Comparison of ENCODE assay signal across 31 mouse cellular contexts in the genomic region with DNA sequence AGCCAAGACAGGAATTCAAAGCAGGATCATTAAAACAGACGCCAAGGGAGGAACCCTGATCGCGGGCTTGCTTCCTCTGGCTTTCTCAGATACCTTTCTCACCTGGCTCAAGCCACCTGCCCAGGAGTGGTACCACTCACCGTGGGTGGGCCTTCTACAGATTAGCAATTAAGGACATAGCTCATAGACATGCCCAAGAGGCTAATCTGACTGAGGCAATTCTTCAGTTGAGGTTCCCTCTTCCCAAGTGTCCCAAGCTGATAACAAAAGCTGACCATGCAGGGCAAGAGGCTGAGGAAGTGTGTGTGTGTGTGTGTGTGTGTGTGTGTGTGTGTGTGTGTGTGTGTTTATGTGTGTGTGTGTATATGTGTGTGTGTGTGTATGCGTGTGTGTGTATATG. TPM values are rescaled to one million over a fixed set of nuclear protein-coding genes. Genes with fewer than 3 reads are reported as not detected.
A peak's percentile ranks its signal among the peaks of the same experiment; 100 is the strongest.
DNase-seq lines count a peak whose midpoint lies in the region; ATAC-seq and TF ChIP-seq lines count a peak whose summit lies in the region.
"Had no signal": no experiment of that assay in that cellular context is flagged by ENCODE, and none has a peak within 500 bp of the region (broad histone marks: within the 10 kb centered on the region; RNA-seq: fewer than 3 reads in every experiment).

No protein-coding gene starts in this region.

- no peak overlapping the region for H3K4me2 ChIP-seq in forebrain, embryonic 15.5 days (replicated peaks)
- no peak overlapping the region for H3K4me2 ChIP-seq in forebrain, embryonic 11.5 days (ENCODE audit: low read depth, low read length, severe bottlenecking)
- no peak overlapping the region for H3K4me2 ChIP-seq in liver, postnatal 0 days (ENCODE audit: low read depth, low read length)
- H3K4me2 ChIP-seq: embryonic facial prominence, embryonic 13.5 days; forebrain, embryonic 12.5 days; heart, embryonic 13.5 days; kidney, embryonic 15.5 days; limb, embryonic 13.5 days; lung, embryonic 14.5 days; midbrain, embryonic 11.5 days had no signal

- no peak overlapping the region for H3K4me3 ChIP-seq in forebrain, embryonic 15.5 days
- no peak overlapping the region for H3K4me3 ChIP-seq in forebrain, embryonic 11.5 days (ENCODE audit: low read depth, low read length)
- H3K4me3 ChIP-seq in liver, postnatal 0 days (ENCODE audit: low read depth, low read length), result no peak overlapping the region
- H3K4me3 ChIP-seq: embryonic facial prominence, embryonic 13.5 days; forebrain, embryonic 12.5 days; heart, embryonic 13.5 days; kidney, embryonic 15.5 days; layer of hippocampus, adult 2 months; limb, embryonic 13.5 days had no signal

- no peak for ATAC-seq in forebrain, embryonic 15.5 days (replicated peaks)
- ATAC-seq in forebrain, embryonic 11.5 days (replicated peaks; ENCODE audit: low FRiP score), result no peak
- ATAC-seq in liver, postnatal 0 days, result no peak
- ATAC-seq in megakaryocyte progenitor cell, adult 5-6 weeks (replicated peaks; ENCODE audit: poor library complexity), result peak; percentile 64
- ATAC-seq in cerebellum, adult (ENCODE audit: insufficient number of reproducible peaks, low FRiP score, low TSS enrichment), result no peak
- ATAC-seq: hindbrain, embryonic 16.5 days; midbrain, embryonic 16.5 days; Patski had no signal

- WGBS in forebrain, embryonic 15.5 days, result 62% methylated on average over 5 of the region's 5 CpGs
- WGBS in forebrain, embryonic 11.5 days, result 90% methylated on average over 5 of the region's 5 CpGs
- WGBS in liver, postnatal 0 days (ENCODE audit: insufficient replicate concordance), result 76% methylated on average over 5 of the region's 5 CpGs

- DNase-seq in forebrain, embryonic 11.5 days (ENCODE audit: low spot score), result no peak
- peak; percentile 44 for DNase-seq in liver
- no peak for DNase-seq in liver, postnatal 0 days
- no peak for DNase-seq in ovary, postnatal 10 days (ENCODE audit: low spot score)
- DNase-seq: adrenal gland, postnatal 14 days; cerebellum, adult 18-20 months; cerebellum, postnatal 10 days; gastrocnemius, postnatal 36 days; heart, adult 18-20 months; heart, postnatal 14 days; kidney, adult 18-20 months; kidney, postnatal 25 days; lung, embryonic 14.5 days; lung, postnatal 14 days; right cerebral cortex, postnatal 14 days; thymus, postnatal 14 days had no signal

- no peaks in the 10 kb centered on the region for H3K36me3 ChIP-seq in forebrain, embryonic 15.5 days
- no peaks in the 10 kb centered on the region for H3K36me3 ChIP-seq in forebrain, embryonic 11.5 days (ENCODE audit: control insufficient read depth, insufficient read depth, low read length)
- H3K36me3 ChIP-seq in liver, postnatal 0 days (replicated peaks; ENCODE audit: insufficient read depth, low read length), result no peaks in the 10 kb centered on the region
- H3K36me3 ChIP-seq: embryonic facial prominence, embryonic 13.5 days; forebrain, embryonic 12.5 days; G1E; heart, embryonic 13.5 days; kidney, embryonic 15.5 days; limb, embryonic 13.5 days had no signal

- TF ChIP-seq EP300 in liver, postnatal 0 days (IDR thresholded peaks at IDR 0.05; ENCODE audit: low read depth), result no peak

- peak overlapping the region; percentile 53 for H3K27ac ChIP-seq in forebrain, embryonic 15.5 days (replicated peaks)
- no peak overlapping the region for H3K27ac ChIP-seq in forebrain, embryonic 11.5 days (ENCODE audit: low read depth, low read length)
- H3K27ac ChIP-seq in liver, postnatal 0 days (ENCODE audit: low read depth), result no peak overlapping the region
- H3K27ac ChIP-seq: embryonic facial prominence, embryonic 13.5 days; forebrain, embryonic 12.5 days; heart, embryonic 13.5 days; kidney, embryonic 15.5 days; layer of hippocampus, adult 2 months; limb, embryonic 13.5 days had no signal

- peaks cover 17% of the 10 kb centered on the region for H3K4me1 ChIP-seq in forebrain, embryonic 15.5 days
- no peaks in the 10 kb centered on the region for H3K4me1 ChIP-seq in forebrain, embryonic 11.5 days (replicated peaks; ENCODE audit: control insufficient read depth, insufficient read depth, low read length)
- peaks cover 12% of the 10 kb centered on the region; the same call in 1 of the 2 replicates for H3K4me1 ChIP-seq in liver, postnatal 0 days (ENCODE audit: insufficient read depth)
- H3K4me1 ChIP-seq: kidney, embryonic 15.5 days had no signal

- no peaks in the 10 kb centered on the region for H3K9me3 ChIP-seq in forebrain, embryonic 15.5 days
- H3K9me3 ChIP-seq in forebrain, embryonic 11.5 days (ENCODE audit: control insufficient read depth, low read length), result no peaks in the 10 kb centered on the region
- H3K9me3 ChIP-seq in liver, postnatal 0 days (ENCODE audit: low read length), result no peaks in the 10 kb centered on the region
- H3K9me3 ChIP-seq: embryonic facial prominence, embryonic 13.5 days; forebrain, embryonic 12.5 days; G1E; heart, embryonic 13.5 days; kidney, embryonic 15.5 days; limb, embryonic 13.5 days had no signal

- TF ChIP-seq CTCF in liver, postnatal 0 days (IDR thresholded peaks at IDR 0.05; ENCODE audit: low read depth), result no peak

- H3K9ac ChIP-seq in forebrain, embryonic 15.5 days (replicated peaks), result no peak overlapping the region
- no peak overlapping the region for H3K9ac ChIP-seq in forebrain, embryonic 11.5 days (ENCODE audit: low read length)
- H3K9ac ChIP-seq in liver, postnatal 0 days (replicated peaks), result no peak overlapping the region
- H3K9ac ChIP-seq: embryonic facial prominence, embryonic 13.5 days; forebrain, embryonic 12.5 days; heart, embryonic 13.5 days; kidney, embryonic 15.5 days; limb, embryonic 13.5 days; lung, embryonic 14.5 days had no signal

- no peaks in the 10 kb centered on the region for H3K27me3 ChIP-seq in forebrain, embryonic 15.5 days
- H3K27me3 ChIP-seq in forebrain, embryonic 11.5 days (ENCODE audit: control insufficient read depth, insufficient read depth, low read length), result no peaks in the 10 kb centered on the region
- H3K27me3 ChIP-seq in liver, postnatal 0 days (ENCODE audit: insufficient read depth, low read length), result no peaks in the 10 kb centered on the region
- H3K27me3 ChIP-seq: embryonic facial prominence, embryonic 13.5 days; forebrain, embryonic 12.5 days; heart, embryonic 13.5 days; kidney, embryonic 15.5 days; limb, embryonic 13.5 days; Patski had no signal

RNA-seq across cellular contexts. Expression of a gene that starts 31.4 kb away (rescaled TPM):
- 1.2 and 1.9 TPM in 2 replicates for polyA plus RNA-seq in forebrain, embryonic 15.5 days (2015; fragmentation: Nextera tagmentation; extraction: Ambion mirVana)
- 0.13 and 0.15 TPM in 2 replicates for polyA plus RNA-seq in forebrain, embryonic 11.5 days (2014; fragmentation: Nextera tagmentation; extraction: Ambion mirVana)
- 0.48 and 0.56 TPM in 2 replicates for polyA plus RNA-seq in liver, postnatal 0 days (2015; fragmentation: Nextera tagmentation; extraction: Ambion mirVana)
- not detected in 2 replicates for total RNA-seq in megakaryocyte progenitor cell, adult 5-6 weeks (2015)
- total RNA-seq in megakaryocyte progenitor cell, adult 5-6 weeks (2017), result not detected in 2 replicates
- total RNA-seq: common myeloid progenitor, adult 5-6 weeks; G1E had no signal
- polyA plus RNA-seq: G1E had no signal

RNA-seq across cellular contexts. Expression of a gene that starts 31.4 kb away (rescaled TPM):
- 2.2 and 3.1 TPM in 2 replicates for polyA plus RNA-seq in forebrain, embryonic 15.5 days (2015; fragmentation: Nextera tagmentation; extraction: Ambion mirVana)
- 0.43 and 0.53 TPM in 2 replicates for polyA plus RNA-seq in forebrain, embryonic 11.5 days (2014; fragmentation: Nextera tagmentation; extraction: Ambion mirVana)
- 0.49 and 0.72 TPM in 2 replicates for polyA plus RNA-seq in liver, postnatal 0 days (2015; fragmentation: Nextera tagmentation; extraction: Ambion mirVana)
- total RNA-seq in megakaryocyte progenitor cell, adult 5-6 weeks (2015), result not detected in 2 replicates
- not detected in 2 replicates for total RNA-seq in megakaryocyte progenitor cell, adult 5-6 weeks (2017)
- total RNA-seq: common myeloid progenitor, adult 5-6 weeks; G1E had no signal
- polyA plus RNA-seq: G1E had no signal

RNA-seq across cellular contexts. Expression of a gene that starts 38.9 kb away (rescaled TPM):
- polyA plus RNA-seq in forebrain, embryonic 15.5 days (2015; fragmentation: Nextera tagmentation; extraction: Ambion mirVana), result 1.0 and 1.5 TPM in 2 replicates
- 0.64 and 0.67 TPM in 2 replicates for polyA plus RNA-seq in forebrain, embryonic 11.5 days (2014; fragmentation: Nextera tagmentation; extraction: Ambion mirVana)
- 0.26 and 0.31 TPM in 2 replicates for polyA plus RNA-seq in liver, postnatal 0 days (2015; fragmentation: Nextera tagmentation; extraction: Ambion mirVana)
- not detected in 2 replicates for total RNA-seq in megakaryocyte progenitor cell, adult 5-6 weeks (2015)
- not detected in 2 replicates for total RNA-seq in megakaryocyte progenitor cell, adult 5-6 weeks (2017)
- total RNA-seq: common myeloid progenitor, adult 5-6 weeks had no signal
- polyA plus RNA-seq: G1E had no signal
